Mouse (Mus musculus): ENCODE data around the gene Gab1. TPM values are rescaled to one million over a fixed set of nuclear protein-coding genes. Genes with fewer than 3 reads are reported as not detected.

Gab1 gene
- polyA plus RNA-seq, 1 experiment, result 23.9 TPM

- no peak for DNase-seq (ENCODE audit: low spot score)
Measured at GRCm38 (mm10) chr8:80811591-80811991, 68.7 kb downstream of the Gab1 start.

GRCm38 (mm10) chr8:80810916-80811315, 69.4 kb downstream of the Gab1 start:
- no peak for DNase-seq (ENCODE audit: low spot score)

GRCm38 (mm10) chr8:80810442-80810841, 69.9 kb downstream of the Gab1 start:
- DNase-seq (ENCODE audit: low spot score), result no peak

GRCm38 (mm10) chr8:80807807-80808505, 72.4 kb downstream of the Gab1 start:
- DNase-seq (ENCODE audit: low spot score), result no peak

- no peak for DNase-seq (ENCODE audit: low spot score)
Measured at GRCm38 (mm10) chr8:80804066-80804619, 76.2 kb downstream of the Gab1 start.

GRCm38 (mm10) chr8:80798778-80799177, 81.5 kb downstream of the Gab1 start:
- no peak for DNase-seq (ENCODE audit: low spot score)

GRCm38 (mm10) chr8:80798198-80798777, 82.0 kb downstream of the Gab1 start:
- no peak for DNase-seq (ENCODE audit: low spot score)

- no peak for DNase-seq (ENCODE audit: low spot score)
Measured at GRCm38 (mm10) chr8:80796070-80796469, 84.2 kb downstream of the Gab1 start.

GRCm38 (mm10) chr8:80794585-80795509, 85.5 kb downstream of the Gab1 start:
- DNase-seq (ENCODE audit: low spot score), result no peak

- no peak for DNase-seq (ENCODE audit: low spot score)
Measured at GRCm38 (mm10) chr8:80793791-80794515, 86.4 kb downstream of the Gab1 start.

GRCm38 (mm10) chr8:80792214-80792613, 88.1 kb downstream of the Gab1 start:
- no peak for DNase-seq (ENCODE audit: low spot score)

- DNase-seq (ENCODE audit: low spot score), result no peak
Measured at GRCm38 (mm10) chr8:80789324-80789723, 91.0 kb downstream of the Gab1 start.

GRCm38 (mm10) chr8:80784559-80784958, 95.8 kb downstream of the Gab1 start:
- no peak for DNase-seq (ENCODE audit: low spot score)

- DNase-seq (ENCODE audit: low spot score), result no peak
Measured at GRCm38 (mm10) chr8:80783271-80783670, 97.0 kb downstream of the Gab1 start.

- no peak for DNase-seq (ENCODE audit: low spot score)
Measured at GRCm38 (mm10) chr8:80781338-80781737, 99.0 kb downstream of the Gab1 start.

- no peak for DNase-seq (ENCODE audit: low spot score)
Measured at GRCm38 (mm10) chr8:80780271-80780670, 100.0 kb downstream of the Gab1 start.

GRCm38 (mm10) chr8:80776436-80776835, 103.9 kb downstream of the Gab1 start:
- no peak for DNase-seq (ENCODE audit: low spot score)

GRCm38 (mm10) chr8:80772732-80773460, 107.4 kb downstream of the Gab1 start:
- no peak for DNase-seq (ENCODE audit: low spot score)

- no peak for DNase-seq (ENCODE audit: low spot score)
Measured at GRCm38 (mm10) chr8:80768451-80768850, 111.9 kb downstream of the Gab1 start.

GRCm38 (mm10) chr8:80753017-80753715, 127.2 kb downstream of the Gab1 start:
- peak; percentile 49 for DNase-seq (ENCODE audit: low spot score)

Measured in urinary bladder, adult 2 months (tissue).